Mouse (Mus musculus): ENCODE results near the gene Utp18. TPM values are rescaled to one million over a fixed set of nuclear protein-coding genes. Genes with fewer than 3 reads are reported as not detected.
"Not testable (repeated sequence)": the region's sequence is repeated elsewhere in the genome, so short reads cannot be mapped to it uniquely, and the experiment has no call there.

The Utp18 gene
- 34.8 and 37.5 TPM in 2 replicates for polyA plus RNA-seq (2016; fragmentation: Nextera tagmentation; extraction: Ambion mirVana)

DNA sequence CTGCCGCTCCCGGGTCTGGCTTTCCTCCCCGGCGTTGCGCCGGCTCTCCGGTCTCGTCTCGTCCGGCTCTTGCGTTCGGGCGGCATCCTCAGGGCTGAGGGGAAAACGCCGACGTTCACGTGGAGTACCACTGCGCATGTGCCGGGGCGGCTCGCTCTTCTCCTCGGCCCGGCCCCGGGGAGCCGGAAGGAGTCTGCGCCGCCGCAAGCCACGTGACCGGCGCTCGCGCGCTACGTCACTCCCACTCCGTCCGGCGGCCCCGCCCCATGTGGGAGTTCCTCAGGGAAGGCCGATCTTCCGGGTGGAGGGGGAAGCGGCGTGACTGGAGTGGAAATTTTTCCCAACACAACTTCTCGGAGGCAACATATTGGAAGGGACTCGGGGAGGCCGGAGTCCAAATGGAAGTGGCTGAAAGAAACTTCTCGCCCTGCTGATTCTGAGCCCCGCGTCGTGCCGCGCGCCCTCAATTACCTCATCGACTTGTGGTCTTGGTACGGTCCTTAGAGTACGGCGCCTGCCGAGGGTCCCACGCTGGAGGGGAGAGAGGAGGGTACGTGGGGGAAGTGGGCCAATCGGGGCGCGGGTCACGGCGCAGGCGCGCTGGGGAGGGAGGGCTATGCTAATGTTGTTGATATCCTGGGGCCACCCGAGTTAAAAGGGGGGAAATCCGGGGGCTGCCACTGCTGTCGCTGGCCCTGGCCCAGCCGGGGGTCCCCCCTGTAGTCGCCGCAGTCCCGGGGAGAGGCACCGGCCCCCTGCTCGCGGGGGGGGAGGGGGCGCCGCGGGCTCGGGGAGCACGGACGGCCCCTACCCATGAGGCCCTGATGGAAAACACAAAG is at the start of gene Utp18, which contains the start of gene Mbtd1:
Gene Utp18, minus strand, starts transcription at position 195 of the 839 bp plus-strand sequence.
Gene Mbtd1, plus strand, starts transcription at position 281 of the 839 bp plus-strand sequence.
- peaks cover 49% of the 10 kb centered on the region for H3K36me3 ChIP-seq (replicated peaks)
- H3K9me3 ChIP-seq: no peaks in the 10 kb centered on the region
- no peaks in the 10 kb centered on the region for H3K27me3 ChIP-seq (replicated peaks; ENCODE audit: low read depth, poor library complexity, severe bottlenecking)
- peak within 1 kb of the TSS; percentile 98 for H3K27ac ChIP-seq (replicated peaks)
- WGBS: under 1% methylated on average over 83 of the region's 83 CpGs
- DNase-seq (ENCODE audit: low spot score): peak; percentile 99
- H3K4me1 ChIP-seq: peaks cover 22% of the 10 kb centered on the region
- peak within 1 kb of the TSS; percentile 98 for H3K4me3 ChIP-seq

DNA sequence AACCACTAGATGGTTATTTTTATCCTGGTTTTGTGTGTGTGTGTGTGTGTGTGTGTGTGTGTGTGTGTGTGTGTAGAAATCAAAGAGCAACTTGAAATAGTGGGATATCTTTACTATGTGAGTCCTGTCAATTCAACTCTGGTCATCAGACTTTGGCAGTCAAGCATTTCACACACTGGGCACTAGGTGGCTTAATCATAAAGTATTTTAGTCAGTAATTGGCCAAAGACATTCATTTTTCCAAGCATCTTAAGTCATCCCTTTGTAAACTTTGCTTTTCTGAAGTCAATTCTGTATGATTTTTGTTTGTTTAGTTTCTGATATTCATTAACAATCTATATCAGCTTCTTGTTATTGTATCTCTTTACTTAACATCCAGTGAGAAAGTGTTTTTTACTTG is 43.5 kb upstream of the Utp18 start:
- Histone ChIP-seq H3K36me3 (replicated peaks) (peaks cover 99% of the 10 kb centered on the region), H3K27me3 (replicated peaks; ENCODE audit: low read depth, poor library complexity, severe bottlenecking) (no peaks in the 10 kb centered on the region), H3K4me1 (no peaks in the 10 kb centered on the region), H3K27ac (replicated peaks) (no peak overlapping the region), H3K9me3 (no peaks in the 10 kb centered on the region), H3K4me3 (no peak overlapping the region)
- DNase-seq (ENCODE audit: low spot score): no peak

DNA sequence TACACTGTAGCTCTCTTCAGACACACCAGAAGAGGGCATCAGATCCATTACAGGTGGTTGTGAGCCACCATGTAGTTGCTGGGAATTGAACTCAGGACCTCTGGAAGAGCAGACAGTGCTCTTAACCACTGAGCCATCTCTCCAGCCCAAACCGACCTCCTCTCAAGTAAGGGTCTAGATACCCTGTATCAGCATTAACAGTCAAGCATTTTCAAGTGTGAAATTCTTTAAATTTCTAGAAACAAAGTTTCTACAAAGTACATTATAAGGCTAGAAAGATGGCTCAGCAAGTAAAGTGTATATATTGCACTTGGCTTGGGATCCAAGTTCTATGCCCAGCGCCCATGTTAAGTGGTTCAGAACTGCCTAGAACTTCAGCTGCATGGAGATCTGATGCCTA is 29.5 kb upstream of the Utp18 start:
- 94% methylated on average over 2 of the region's 2 CpGs for WGBS
- H3K9me3 ChIP-seq; H3K27ac ChIP-seq (replicated peaks); H3K4me3 ChIP-seq; H3K27me3 ChIP-seq (replicated peaks; ENCODE audit: low read depth, poor library complexity, severe bottlenecking); DNase-seq (ENCODE audit: low spot score); H3K4me1 ChIP-seq: not testable (repeated sequence)
- peaks cover 98% of the 10 kb centered on the region for H3K36me3 ChIP-seq (replicated peaks)

DNA sequence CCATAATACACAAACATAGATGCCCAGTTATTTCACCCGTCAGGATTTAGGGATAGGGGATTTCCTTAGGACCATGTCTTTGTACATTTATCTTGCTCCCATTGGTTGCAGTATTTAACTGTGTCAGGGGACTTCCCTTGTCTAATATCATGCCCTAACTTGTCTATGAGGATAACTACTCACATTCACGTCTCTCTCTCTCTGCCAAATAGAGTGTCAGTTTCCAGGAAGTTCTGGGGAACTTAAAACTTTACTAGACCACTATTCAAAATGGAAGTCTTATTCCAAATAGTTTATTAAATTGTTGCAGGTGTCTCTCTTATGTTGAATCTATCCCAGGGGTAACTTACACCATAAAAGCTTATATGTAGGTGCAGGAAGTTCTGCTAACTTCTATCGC is 26.0 kb upstream of the Utp18 start:
- Histone ChIP-seq H3K27ac (replicated peaks) (no peak overlapping the region), H3K4me3 (no peak overlapping the region), H3K27me3 (replicated peaks; ENCODE audit: low read depth, poor library complexity, severe bottlenecking) (no peaks in the 10 kb centered on the region), H3K4me1 (no peaks in the 10 kb centered on the region), H3K9me3 (no peaks in the 10 kb centered on the region), H3K36me3 (replicated peaks) (peaks cover 100% of the 10 kb centered on the region)
- 88% methylated on average over 3 of the region's 3 CpGs for WGBS
- DNase-seq (ENCODE audit: low spot score): no peak

DNA sequence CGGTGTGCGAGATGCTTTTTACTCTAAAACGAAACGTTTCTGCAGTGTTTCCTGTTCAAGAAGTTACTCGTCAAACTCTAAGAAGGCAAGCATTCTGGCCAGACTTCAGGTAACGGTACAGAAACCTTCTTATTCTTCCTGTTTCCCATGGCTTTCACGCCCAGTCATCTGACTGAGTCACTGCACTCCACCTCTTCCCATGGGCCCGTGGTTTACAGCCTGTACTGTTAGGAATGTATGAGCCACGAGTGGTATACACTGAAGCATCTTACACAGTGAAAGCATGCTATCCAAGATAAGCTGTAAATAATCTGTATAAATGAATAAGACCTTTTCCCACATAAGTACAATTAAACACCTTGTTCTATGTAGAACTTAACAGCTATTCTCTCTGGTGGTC is 23.3 kb upstream of the Utp18 start:
- peaks cover 97% of the 10 kb centered on the region for H3K36me3 ChIP-seq (replicated peaks)
- WGBS: 95% methylated on average over 9 of the region's 9 CpGs
- H3K4me1 ChIP-seq: no peaks in the 10 kb centered on the region
- no peak for DNase-seq (ENCODE audit: low spot score)
- no peaks in the 10 kb centered on the region for H3K9me3 ChIP-seq
- no peak overlapping the region for H3K27ac ChIP-seq (replicated peaks)
- H3K4me3 ChIP-seq: no peak overlapping the region
- H3K27me3 ChIP-seq (replicated peaks; ENCODE audit: low read depth, poor library complexity, severe bottlenecking): no peaks in the 10 kb centered on the region

DNA sequence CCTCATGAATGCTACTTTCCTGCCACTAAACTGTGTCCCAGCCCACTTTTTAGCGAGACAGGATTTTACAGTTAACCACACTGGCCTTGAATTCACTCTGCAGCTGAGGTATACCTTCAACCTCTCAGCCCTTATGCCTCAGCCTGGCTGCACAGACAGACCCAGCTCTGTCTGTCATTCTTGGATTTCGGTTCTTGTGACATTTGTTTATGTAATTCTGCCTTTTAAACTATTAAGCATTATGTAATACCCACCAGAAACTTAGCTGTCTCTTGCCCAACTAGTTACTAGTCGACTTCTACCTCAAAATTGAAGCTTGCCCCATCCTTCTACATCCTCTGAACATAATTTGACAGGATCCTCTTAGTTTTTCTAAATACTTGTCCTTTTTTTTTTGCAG is 22.3 kb upstream of the Utp18 start:
- WGBS: 86% methylated on average over 3 of the region's 3 CpGs
- peaks cover 96% of the 10 kb centered on the region for H3K36me3 ChIP-seq (replicated peaks)

DNA sequence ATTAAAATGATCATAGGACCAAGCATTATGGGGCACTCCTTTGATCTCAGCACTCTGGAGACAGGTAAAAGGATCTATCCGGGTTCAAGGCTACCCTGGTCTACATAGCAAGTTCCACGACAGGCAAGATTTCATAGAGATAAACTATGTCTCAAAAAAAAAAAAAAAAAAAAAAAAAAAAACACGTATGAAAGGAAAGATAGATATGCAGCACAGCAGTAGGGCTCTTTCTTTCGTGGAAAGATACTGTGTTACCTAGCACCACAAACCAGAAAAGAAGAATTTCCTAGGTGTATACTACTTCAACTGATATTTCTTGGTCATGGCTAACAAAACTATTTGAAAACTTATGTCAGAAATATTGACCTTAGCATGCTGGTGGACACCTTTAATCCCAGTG is 21.3 kb upstream of the Utp18 start:
- DNase-seq (ENCODE audit: low spot score): no peak
- H3K4me1 ChIP-seq: no peaks in the 10 kb centered on the region
- no peak overlapping the region for H3K27ac ChIP-seq (replicated peaks)
- H3K9me3 ChIP-seq: no peaks in the 10 kb centered on the region
- H3K36me3 ChIP-seq (replicated peaks): peaks cover 89% of the 10 kb centered on the region
- 95% methylated on average over 4 of the region's 4 CpGs for WGBS
- H3K27me3 ChIP-seq (replicated peaks; ENCODE audit: low read depth, poor library complexity, severe bottlenecking): no peaks in the 10 kb centered on the region
- no peak overlapping the region for H3K4me3 ChIP-seq

More for the DNA sequence above, 22.3 kb upstream of the Utp18 start:
- no peaks in the 10 kb centered on the region for H3K9me3 ChIP-seq
- DNase-seq (ENCODE audit: low spot score): no peak
- H3K27ac ChIP-seq (replicated peaks): no peak overlapping the region
- no peaks in the 10 kb centered on the region for H3K27me3 ChIP-seq (replicated peaks; ENCODE audit: low read depth, poor library complexity, severe bottlenecking)
- H3K4me3 ChIP-seq: no peak overlapping the region
- no peaks in the 10 kb centered on the region for H3K4me1 ChIP-seq

DNA sequence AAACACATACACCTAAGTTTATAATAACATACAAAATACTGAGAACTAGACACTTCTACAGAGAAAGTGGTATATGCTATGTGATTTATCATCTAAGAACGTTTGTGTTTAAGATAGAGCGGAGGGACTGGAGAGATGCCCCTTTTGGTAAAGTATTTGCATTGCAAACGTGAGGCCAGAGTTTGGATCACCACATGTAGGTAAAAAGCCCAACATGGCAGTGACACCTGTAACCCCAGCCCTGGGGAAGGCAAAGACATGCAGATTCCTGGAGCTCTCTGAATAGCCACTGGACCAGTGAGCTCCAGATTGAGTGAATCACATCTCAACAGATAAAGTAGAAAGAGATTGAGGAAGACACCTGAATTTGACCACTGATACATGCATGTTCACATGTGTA is 12.2 kb upstream of the Utp18 start:
- Histone ChIP-seq H3K27ac (replicated peaks) (no peak overlapping the region), H3K4me1 (no peaks in the 10 kb centered on the region), H3K27me3 (replicated peaks; ENCODE audit: low read depth, poor library complexity, severe bottlenecking) (no peaks in the 10 kb centered on the region), H3K36me3 (replicated peaks) (peaks cover 67% of the 10 kb centered on the region), H3K9me3 (no peaks in the 10 kb centered on the region), H3K4me3 (no peak overlapping the region)
- 88% methylated on average over 3 of the region's 3 CpGs for WGBS
- DNase-seq (ENCODE audit: low spot score): no peak

DNA sequence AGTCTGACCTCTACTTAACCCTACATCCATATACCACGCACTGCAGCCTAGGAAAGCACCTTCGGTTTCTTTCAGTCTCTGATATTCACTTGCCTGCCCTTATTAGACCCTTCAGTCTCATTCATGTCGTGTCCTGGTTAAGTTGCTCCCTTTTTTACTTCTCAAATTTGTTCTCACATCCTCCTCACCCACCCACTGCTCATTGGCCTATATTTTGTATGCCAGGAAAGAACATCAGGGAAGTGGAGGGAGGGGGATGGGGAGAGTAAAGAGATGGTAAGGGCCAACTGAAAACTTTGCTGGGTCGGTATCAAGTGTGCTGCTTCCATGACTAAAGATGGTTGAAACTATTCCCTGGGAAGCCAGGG is 1.5 kb upstream of the Utp18 start:
- WGBS: 8% methylated on average over 4 of the region's 4 CpGs
- peak overlapping the region; percentile 98 for H3K4me3 ChIP-seq
- H3K4me1 ChIP-seq: peaks cover 22% of the 10 kb centered on the region
- no peak for DNase-seq (ENCODE audit: low spot score)
- H3K9me3 ChIP-seq: no peaks in the 10 kb centered on the region
- H3K27me3 ChIP-seq (replicated peaks; ENCODE audit: low read depth, poor library complexity, severe bottlenecking): no peaks in the 10 kb centered on the region
- H3K36me3 ChIP-seq (replicated peaks): peaks cover 49% of the 10 kb centered on the region
- H3K27ac ChIP-seq (replicated peaks): peak overlapping the region; percentile 98

DNA sequence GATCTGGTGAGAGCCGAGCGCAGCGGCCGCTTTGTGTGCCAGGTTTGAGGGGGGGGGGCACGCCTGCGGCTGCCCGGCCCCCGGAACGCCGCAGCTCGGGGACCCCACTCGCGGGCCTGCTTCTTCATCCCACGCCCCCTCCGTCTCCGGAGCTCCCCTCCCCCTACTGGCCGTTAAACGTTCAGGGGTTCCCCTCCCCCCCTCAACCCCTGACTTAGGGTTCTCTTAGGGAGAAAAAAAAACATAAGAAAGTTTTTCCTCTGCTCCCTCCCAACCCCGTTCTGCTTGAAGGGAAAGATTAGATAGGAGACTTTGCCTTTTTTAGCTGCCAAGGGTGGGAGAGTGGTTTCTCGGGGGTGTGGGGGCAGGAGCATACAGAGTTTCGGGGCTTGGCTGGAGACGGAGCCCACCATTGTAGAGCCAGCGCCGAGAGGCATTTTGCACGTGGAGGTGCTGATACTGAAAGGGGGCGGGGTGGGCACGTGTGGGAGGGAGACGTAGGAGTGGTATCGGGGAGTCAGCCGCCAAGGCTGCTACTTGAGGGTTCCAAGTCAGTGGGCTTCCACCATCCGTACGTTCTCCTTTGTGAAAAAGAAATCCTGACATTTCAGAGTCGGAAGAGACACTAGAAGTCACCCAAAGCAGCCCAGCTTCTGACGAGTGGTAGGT is 979 bp upstream of the Utp18 start:
- under 1% methylated on average over 34 of the region's 34 CpGs for WGBS
- Histone ChIP-seq H3K36me3 (replicated peaks) (peaks cover 49% of the 10 kb centered on the region), H3K9me3 (no peaks in the 10 kb centered on the region), H3K4me1 (peaks cover 22% of the 10 kb centered on the region), H3K27me3 (replicated peaks; ENCODE audit: low read depth, poor library complexity, severe bottlenecking) (no peaks in the 10 kb centered on the region), H3K27ac (replicated peaks) (peak overlapping the region; percentile 98), H3K4me3 (peak overlapping the region; percentile 98)
- DNase-seq (ENCODE audit: low spot score): peak; percentile 69

DNA sequence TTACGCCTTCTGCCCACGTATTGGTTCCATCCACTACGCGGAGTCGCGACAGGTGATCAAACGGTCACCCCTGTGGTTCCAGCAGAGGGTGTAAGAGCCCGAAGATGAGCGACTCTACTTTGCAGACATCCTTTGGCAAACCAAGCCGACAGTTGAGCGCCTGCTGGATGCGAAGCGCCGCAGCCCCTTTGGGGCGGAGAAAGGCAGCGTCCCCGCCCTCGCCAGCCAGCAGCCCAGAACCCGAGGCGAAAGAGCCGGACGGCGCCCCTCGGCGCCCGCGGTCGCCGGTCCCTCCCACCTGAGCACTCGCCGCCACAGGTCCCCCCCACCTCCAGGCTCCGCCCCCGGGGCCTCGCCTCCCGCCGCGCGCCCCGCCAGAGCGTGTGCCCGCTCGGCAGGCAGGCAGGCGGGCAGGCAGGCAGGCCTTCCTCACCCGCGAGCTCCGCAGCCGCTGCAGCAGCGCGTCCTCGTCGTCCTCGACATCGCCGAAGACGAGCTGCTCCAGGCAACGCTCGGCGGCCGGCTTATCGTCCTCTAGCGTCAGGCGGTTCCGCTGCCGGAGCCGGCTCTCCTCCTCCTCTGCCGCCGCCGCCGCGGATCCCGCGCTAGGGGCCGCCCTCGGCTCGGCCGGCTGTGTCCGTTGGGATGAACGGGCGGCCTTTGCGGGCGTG is 530 bp downstream of the Utp18 start:
- peak; percentile 79 for DNase-seq (ENCODE audit: low spot score)
- peaks cover 51% of the 10 kb centered on the region for H3K36me3 ChIP-seq (replicated peaks)
- peak overlapping the region; percentile 98 for H3K4me3 ChIP-seq
- no peaks in the 10 kb centered on the region for H3K27me3 ChIP-seq (replicated peaks; ENCODE audit: low read depth, poor library complexity, severe bottlenecking)
- peak overlapping the region; percentile 98 for H3K27ac ChIP-seq (replicated peaks)
- peaks cover 22% of the 10 kb centered on the region for H3K4me1 ChIP-seq
- no peaks in the 10 kb centered on the region for H3K9me3 ChIP-seq
- under 1% methylated on average over 81 of the region's 81 CpGs for WGBS

DNA sequence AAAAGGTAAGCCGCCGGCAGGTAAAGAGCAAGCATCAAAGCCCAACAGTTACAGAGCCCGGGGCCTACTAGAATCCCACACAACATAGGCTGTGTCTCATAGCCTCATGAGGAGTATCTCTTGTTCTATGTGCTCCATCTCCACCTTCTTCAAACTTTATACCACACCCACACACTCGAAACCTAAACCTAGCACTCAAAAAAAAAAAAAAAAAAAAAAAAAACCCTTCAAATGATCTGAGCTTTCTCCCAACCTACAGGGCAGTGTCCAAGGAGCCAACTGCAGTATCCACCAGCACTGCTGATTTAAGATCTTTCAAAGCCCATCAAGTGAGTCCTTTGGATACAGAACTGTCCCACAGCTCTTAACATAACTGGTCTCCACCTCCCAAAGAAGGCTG is 1.5 kb downstream of the Utp18 start:
- peak overlapping the region; percentile 98 for H3K4me3 ChIP-seq
- H3K27me3 ChIP-seq (replicated peaks; ENCODE audit: low read depth, poor library complexity, severe bottlenecking): no peaks in the 10 kb centered on the region
- H3K27ac ChIP-seq (replicated peaks): no peak overlapping the region
- no peak for DNase-seq (ENCODE audit: low spot score)
- H3K36me3 ChIP-seq (replicated peaks): peaks cover 51% of the 10 kb centered on the region
- H3K9me3 ChIP-seq: no peaks in the 10 kb centered on the region
- 97% methylated on average over 4 of the region's 4 CpGs for WGBS
- H3K4me1 ChIP-seq: peaks cover 22% of the 10 kb centered on the region
